Mouse (Mus musculus) kidney, adult 8-10 months (tissue): ENCODE measurements around the gene Gm28042.

Source experiments
- DNase-seq, 2 experiments: peaks; one replicate each; pipeline ENCODE4 v3.0.0; 2022

Gene Gm28042

DNA sequence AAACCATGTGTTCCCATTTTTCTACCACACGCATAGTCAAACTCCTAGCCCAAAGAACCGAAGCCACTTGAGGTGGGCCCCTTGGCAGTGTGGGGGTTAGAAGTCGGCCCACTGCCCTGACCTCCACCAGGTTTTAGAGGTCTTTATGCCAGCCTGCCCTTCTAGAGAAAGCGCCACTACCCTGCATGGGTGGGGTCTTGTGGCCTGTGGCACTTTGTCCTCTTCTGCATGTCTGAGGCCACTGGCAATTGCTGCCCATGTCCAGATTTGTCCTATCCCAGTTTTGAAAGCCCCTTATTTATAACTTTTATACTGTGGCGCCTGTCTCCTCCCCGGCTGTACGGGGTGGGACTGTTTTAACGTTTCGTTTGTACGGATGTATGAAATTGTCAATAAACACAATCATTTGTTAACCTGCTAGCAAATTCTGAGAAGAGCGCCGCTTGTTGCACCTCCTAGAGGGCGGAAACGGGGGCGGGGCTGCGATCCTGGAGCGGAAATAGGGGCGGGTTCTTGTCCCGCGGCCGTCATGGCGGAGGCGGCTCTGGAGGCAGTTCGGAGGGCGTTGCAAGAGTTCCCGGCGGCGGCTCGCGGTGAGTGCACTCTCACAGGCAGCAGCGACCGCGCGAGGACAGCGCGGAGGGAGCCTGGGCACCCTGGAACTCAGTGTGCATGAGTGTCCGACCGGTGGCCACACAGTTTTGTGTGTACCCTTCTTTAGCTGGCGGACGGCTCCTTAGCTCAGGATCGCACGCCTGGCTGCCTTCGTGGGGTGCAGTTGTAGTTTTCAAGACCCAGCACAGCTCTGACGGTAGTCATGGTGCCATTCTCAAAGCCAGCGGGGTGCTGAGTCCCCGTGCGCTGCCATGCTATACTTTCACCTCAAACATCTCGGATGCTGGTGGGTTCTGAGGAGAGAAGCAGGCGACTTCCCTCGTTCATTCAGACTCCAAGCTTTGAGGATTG is at the start of gene Gm28042, which contains the start of gene Jmjd7:
Gene Gm28042 (plus strand): TSS at position 510 of the 966 bp plus-strand sequence.
Gene Jmjd7 (plus strand): TSS at position 500 of the 966 bp plus-strand sequence.
- peak; percentile 85 to 93 for DNase-seq

DNA sequence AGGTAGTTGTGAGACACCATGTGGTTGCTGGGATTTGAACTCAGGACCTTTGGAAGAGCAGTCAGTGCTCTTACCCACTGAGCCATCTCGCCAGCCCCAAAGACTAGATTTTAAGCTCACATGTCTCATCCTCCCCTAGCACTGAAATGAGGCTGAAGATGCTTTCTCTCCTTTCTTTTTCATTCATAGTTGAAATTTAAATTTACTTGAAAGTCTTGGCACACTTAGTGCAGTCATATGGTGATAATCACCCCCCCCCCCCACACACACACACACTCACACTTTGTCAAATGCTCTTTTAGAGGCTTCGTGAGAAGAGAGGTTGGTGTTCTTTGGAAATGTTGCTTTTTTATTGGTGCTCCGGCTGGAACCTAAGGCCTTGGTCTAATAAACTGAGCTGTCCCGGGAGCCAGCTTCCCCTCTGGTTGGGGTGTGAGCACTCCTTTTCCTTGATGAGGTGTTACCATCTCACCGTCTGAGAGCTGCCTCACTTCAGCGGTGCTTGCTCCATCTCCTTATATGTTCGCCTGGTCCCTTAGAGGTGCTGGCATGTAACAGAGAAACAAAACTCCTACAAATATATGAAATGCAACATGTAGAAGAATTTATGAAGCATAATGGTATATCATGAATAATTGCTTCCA is 46.8 kb upstream of the Gm28042 start:
- DNase-seq: no peak

DNA sequence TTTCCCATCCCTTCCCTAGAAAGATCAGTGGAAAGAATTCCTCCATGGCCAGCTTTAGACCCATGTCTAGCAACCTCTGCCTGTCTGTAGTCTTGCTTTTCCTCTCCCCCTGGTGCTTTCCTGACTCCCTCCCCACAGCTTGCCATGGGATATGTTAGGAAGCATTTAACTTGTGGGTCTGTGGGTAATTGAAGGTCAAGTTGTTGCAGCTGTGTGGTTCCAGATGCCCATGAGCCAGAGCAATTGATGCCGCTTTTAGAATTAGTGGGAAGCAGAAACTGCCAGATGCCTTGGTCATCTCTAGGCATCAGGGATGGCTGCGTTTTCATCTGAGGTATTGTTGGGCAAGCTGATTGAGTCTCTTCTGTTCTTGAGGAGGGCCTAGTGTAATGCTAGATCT is 45.7 kb upstream of the Gm28042 start:
- DNase-seq: no peak

DNA sequence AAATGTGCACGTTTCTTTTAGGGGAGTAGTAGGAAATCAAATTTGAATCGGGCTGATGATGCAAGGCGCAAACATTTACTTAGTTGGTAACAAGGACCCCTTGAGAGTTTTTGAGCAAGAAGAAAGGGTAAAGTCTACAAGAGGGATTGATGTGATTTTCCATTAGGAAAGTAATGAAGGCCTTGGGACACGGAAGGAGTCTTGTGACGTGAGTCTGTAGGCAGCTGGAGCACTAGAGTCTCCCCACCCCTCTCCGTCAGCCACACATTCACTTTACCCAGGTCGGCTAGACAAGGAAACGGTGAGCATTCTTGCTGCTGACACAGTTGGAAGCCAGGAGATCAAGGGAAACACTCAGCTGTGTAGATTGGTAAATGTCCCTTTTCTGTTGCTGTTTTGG is 41.4 kb upstream of the Gm28042 start:
- DNase-seq: no peak

DNA sequence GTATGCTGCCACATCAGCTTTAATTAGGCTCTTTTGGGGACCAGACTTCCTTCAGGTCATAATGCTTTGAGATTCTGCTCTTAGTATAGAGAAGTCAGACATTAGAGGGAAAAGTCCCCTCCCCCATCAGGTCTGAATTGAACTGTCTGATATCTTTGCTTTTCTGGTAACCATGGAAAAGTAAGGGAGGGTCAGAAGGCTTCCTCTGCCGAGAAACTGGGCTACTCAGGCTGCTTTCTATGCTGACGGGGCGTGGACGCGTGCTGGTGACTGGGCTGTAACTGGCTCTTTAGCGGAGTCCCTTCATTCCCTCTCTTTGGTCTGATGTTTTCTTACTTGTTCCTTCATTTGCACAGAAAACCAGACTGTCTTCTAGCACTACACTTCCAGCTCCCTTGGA is 40.9 kb upstream of the Gm28042 start:
- DNase-seq: no peak

DNA sequence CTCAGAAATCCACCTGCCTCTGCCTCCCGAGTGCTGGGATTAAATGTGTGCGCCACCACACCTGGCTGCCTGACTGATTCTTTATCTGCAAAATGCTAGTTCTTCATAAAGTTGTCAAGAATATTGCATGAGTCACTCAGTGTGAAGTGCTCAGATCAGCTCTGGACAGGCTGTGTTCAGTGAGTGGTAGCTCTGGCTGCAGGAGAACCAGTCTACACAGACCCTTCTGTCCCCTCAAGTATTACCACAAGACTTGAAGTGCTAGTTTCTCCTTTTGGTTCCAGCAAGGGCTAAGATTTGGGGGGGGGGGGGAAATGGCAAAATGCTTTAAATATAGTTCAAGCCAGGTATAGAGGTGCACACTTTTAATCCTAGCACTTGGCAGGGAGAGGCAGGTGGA is 39.9 kb upstream of the Gm28042 start:
- DNase-seq: no peak

DNA sequence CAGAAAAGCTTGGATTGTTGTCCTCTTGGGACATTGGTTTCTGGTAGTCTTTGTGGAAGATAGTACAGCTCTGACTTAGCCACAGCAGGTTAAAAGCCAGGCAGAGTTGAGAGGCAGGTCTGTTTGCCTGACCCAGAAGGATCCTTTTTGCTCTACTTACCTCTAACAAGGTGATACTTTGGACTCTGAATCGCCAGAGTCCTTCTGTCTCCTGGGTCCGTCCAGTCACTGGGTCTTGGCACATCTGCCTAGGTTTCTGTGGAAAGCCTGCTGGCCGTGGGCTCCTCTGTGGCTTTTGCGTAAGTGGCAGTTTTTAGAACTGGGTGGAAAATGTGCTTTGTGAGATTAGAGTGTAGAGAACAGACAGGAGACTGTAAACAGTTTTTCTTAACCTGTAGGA is 38.3 kb upstream of the Gm28042 start:
- DNase-seq: peak; percentile 46 to 57

DNA sequence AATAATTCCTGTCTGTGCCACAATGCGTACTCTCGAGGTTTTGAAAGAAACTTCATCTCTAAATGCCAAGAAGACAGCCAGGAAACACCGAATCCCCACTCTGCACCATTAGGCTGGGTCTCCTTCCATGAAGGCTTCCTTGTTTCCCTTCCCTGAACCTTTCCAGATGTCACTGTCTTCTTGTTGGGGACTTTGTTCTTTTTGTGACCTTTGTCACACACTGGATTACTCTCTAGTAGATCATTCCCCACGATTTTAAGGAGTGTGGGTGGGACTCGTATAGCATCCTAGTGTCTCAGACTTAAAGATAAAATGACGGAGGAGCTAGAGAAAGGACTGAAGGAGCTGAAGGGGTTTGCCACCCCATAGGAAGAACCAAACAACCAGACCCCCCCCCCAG is 36.4 kb upstream of the Gm28042 start:
- DNase-seq: peak in 1 of 2 experiments; percentile 32

DNA sequence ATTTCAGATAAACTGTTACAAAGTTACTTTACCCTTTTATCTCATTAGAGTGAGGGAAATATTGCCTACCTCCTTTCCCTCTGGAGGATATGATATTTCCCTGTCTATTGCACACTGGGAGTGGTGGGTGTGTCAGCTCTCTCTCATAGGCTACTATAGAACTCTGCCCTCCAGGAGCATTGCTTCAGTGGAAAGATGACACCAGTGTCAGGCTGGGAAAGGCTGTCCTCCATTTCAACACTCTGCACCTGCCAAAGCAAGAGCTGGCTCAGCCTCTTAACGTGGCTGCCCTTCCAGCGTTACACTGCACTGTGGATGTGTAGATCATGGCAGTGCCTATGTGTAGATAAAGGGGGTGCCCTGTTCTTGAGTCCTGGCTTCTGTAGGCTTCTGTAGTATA is 34.9 kb upstream of the Gm28042 start:
- DNase-seq: no peak

DNA sequence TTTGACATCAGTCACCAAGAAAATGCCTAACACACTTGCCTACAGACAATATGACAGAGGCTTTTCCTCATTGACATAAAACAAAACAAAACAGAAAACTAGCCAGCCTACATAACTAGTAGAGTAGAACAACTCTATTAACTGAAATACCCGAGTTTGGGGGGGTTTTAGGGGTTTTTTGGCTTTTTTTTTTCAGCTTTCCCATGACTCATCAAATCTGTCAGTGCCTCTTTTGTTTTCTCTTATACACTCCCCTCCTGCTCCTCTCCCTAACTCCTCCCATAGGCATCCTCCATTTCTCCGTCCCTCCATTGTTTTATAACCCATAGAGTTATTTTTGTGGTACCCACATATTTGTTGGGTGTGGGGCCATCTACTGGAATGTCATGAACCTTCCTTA is 33.8 kb upstream of the Gm28042 start:
- no peak for DNase-seq

DNA sequence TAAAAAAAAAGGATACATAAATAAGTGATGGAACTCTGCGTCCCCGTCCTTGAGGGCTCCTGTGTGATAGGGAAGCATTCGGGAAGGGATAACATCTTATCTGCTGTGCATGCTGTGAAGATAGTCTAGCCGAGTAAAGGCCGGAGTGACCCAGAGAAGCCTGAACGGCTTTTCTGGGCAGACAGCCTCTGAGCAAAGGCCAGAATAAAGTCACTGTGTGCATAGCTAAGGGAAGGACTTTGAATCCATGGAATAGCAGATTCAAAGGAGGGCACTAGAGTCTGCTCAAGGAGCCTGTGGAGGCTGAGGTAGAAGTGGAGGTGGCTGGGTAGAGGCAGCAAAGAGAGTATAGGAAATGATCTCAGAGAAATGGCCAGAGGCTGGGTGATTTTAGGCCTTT is 32.5 kb upstream of the Gm28042 start:
- peak in 1 of 2 experiments; percentile 44 for DNase-seq

DNA sequence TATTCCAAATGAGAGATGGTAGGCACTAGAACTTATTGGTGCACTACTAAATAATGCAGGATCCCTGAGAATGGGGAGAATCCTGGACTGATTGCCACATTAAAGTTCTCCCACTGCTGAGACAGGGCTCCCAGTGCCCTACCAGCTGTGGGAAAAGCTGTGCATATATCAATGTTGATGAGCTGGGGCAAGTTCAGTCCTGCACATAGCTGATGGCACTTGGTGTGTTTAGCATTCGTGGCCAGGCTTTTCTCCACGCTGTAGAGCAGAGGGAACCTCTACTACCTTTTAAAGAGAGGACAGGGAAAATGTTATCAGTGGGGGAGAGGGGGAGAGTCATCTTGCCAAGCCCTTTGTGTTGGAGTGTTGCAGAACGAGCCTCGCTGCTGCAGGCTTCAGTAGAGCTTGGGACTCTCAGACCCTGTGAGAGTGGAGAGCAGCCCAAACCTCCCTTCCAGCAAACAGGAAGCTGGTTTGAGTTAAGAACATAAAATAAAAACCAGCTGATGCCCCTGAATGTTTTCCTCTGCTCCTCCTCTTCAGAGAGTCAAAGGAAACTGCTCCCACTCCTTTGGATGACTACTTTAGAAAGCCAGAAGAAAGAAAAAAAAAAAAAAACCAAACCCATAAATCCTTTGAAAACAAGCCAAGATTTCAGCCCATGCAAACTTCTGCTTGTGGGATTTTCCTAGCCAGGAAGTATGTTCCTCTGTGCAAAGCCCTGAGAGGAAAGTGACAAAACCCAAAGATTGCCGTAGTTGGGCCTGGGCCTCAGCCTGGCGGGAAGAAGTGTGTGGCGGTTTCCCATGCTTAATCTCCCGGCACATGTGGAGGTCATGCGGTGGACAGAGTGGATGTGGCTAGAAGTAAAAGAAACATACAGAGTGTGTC is 31.7 kb upstream of the Gm28042 start:
- no peak for DNase-seq

DNA sequence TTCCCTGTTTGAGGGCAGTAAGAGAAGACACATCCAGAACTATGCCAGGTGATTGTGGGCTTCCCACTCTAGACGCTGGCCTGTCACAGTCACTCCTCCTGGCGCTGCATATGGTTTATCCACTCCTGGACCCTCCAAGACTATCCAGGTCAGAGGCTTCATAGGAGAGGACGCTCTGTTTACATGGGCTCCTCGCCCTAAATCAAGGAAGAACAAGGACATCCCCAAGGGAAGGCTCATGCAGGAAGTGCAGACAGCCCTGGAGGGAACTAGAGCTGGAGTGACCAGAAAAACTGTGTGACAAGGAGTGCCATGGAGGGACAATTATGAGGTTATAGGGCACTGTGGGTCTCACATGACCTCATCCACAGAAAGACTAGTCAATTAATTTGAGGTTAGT is 29.9 kb upstream of the Gm28042 start:
- no peak for DNase-seq

DNA sequence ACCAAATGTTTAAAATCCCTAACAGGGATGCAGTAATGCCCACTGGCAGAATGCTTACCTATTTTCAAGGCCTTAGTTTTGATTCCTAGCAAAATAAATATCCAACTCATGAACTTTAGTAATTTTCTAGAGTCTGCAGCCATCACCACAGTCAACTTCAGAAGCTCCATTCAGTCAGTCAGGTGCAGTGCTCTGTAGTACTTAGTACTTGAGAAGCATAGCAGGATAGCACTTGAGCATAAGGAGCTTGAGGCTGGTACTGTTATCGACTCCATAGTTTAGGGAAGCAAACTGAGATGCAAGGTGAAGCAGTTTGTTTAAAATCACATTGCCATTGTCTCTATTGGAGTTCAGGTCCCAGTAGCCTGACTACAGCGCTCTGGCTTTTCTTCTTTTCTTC is 27.6 kb upstream of the Gm28042 start:
- DNase-seq: no peak

DNA sequence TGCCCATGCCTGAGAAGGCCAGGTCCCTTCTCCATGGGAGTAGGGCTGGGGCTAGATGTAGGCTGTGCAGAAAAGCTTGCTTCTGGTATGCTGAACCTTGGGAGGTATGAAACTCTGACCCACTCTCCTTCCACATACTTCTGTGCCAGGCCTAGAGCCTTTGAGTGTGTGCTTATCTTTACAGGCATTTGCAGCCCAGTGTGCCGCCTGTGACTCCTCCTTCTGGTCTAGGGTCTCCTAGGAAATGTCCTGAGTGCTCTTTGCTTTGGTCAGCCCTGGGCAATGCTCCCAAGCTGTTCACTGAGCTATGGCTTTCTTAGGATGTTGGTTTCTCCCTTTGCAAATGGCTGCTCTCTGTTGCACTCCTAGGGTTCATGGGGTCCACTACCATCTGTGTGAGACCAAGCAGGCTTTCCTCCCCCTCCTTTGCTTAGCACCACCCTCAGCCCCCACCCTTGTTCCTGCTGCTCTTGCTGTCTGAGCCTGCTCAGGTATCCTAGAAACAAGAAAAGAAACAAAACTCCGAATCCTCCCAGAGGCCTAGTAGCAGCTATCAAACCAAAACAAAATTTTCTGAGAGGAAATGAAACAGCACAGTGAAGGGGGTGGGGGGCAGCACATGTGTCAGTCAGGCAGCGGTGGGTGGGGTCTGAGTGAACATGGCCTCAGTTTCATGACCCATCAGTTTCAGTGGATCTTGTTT is 26.3 kb upstream of the Gm28042 start:
- DNase-seq: no peak

DNA sequence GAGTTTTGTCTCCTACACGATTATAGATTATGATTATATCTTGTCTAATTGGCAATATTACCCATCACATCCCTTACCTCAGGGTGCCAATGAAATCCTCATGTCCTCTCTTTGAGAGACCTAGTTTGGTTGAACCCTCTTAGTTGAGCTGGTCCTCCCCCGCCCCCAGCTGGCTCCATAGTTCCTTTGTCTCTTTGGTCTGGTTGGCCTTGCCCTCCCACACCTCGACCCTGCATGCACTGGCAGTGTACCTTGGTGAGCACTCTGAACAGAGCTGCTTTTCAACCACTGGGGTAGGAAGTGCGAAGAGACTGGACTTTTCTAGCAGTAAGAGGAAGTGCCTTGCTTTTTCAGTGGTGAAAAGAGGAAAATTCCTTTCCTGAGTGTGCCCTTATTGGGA is 25.3 kb upstream of the Gm28042 start:
- no peak for DNase-seq

DNA sequence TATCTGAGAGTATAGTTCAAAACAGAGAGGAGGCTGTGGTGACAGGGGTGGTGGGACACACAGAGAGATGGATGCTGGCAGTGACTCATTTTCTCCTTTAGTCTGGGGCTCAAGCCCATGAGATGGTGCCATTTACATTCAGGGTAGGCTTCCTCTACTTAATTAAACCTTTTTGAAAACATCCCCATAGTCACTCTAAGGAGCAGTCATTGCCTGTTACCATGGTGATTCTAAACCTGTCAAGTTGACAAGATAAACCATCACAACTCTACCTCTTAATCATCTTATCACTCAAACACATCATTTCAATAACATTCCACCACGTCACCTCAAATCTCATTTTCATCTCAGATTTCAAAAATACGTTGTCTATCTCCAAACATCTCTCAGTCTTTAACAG is 23.3 kb upstream of the Gm28042 start:
- DNase-seq: no peak

DNA sequence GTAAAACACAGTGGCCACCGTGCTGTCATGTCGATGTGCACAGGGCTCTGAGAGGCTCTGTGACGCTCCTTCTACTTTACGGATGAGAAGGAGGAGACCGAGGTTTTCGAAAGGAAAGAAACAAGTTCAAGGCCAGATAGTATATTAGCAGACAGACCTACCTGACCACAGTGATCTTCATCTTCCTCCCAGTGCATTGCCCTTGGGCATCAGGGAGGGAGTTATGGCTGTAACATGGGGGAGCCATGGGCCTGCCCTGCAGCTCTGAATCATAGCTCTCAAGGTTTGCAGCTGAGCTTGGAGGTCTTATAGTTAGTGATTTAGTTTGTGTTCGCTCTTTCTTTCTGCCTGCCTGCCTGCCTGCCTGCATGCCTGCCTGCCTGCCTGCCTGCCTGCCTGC is 20.6 kb upstream of the Gm28042 start:
- no peak for DNase-seq

DNA sequence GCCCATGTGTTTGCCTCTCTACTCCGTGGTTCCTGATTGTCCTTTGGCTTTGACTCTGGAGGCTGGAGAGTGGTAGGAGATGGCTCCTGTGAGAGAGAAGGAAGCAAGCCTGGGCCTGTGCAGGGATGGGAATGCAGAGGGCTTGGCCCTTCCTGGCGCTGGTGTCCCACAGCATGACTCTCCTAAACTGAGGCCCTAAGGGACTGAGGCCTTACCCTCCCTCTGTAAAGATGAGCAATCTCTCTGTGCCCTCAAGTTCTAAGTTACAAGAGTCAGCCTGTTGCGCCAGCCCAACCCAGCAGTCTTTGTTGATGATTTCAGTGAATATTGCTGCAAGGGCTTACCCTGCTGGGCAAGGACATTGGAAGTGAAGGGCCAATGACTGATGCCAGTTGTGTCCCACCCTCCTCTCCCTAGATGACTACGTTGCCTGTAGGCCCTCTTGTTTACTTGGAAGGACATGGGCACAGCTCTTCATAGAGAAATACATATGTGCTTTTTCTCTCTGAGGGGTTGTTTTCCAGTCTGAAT is 19.5 kb upstream of the Gm28042 start:
- no peak for DNase-seq

DNA sequence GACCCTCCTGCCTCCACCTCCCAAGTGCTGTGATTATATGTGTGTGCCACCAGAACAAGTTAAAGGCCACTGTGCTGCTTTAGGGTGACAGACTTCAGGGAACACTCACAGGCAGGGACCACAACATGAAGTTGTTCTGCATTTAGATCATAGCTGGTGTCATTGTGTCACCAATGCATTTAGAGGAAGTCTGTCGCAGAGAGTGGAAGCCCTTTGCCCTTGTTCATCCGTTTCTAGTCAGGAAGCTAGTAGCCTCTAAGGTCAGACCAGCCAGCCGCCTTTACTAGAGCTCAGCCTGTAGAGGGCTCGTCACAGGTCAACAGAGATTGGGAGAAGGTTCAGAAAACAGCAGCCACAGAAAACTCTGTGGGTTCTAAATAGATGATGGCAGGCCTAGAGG is 18.6 kb upstream of the Gm28042 start:
- DNase-seq: no peak

DNA sequence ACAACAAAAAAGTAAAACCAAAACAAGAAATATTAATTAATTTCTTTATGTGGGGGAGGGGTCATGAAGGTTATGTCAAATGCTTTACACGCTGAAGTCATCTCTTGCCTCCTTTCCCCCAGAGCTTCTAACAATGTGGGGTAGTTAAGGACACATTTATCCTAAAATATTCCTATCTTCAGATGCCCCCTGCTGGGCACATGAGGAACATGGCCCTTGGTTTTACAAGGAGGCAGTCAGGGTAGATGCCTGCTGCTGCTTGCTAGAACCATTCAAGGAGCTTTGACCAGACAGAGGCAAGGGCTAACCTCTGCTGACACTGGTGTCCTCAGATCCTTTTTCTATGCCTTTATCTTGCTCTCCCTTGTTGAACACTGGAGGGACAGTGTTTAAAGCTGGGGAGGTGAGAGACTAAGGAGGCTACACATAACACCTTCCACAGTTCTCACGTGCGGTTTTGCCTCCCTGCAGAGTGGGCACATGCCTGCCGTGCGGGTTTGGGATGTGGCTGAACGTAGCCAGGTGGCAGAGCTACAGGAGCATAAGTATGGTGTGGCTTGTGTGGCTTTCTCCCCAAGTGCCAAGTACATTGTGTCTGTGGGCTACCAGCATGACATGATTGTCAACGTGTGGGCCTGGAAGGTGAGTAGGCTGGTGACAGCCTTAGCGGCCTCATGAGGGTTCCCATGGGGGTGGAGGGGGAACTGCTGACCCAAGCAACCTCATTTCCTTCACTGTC is 15.7 kb upstream of the Gm28042 start:
- DNase-seq: peak; percentile 47 to 70

DNA sequence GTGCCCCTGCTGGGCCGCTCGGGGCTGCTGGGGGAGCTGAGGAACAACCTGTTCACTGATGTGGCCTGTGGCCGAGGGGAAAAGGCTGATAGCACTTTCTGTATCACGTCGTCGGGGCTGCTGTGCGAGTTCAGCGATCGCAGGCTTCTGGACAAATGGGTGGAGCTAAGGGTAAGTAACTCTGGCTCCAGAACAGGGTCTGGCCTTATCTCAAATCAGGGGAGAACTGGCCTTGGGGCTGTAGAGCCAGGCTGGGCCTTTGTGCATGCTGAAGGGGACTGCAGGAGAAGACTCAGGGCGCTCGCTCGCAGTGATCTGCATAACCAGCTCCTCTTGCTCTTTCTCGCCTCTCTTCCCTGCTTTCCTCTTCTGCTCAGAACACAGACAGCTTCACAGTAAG is 14.4 kb upstream of the Gm28042 start:
- DNase-seq: no peak
